Mouse (Mus musculus) brain, embryonic 18.5 days (tissue): ENCODE data around the gene Ska2.

Experiments used
- DNase-seq: peaks from one replicate; pipeline ENCODE4 v3.0.0-alpha.2; 2012; ENCODE audit warnings: low read depth, low spot score

Gene Ska2

DNA sequence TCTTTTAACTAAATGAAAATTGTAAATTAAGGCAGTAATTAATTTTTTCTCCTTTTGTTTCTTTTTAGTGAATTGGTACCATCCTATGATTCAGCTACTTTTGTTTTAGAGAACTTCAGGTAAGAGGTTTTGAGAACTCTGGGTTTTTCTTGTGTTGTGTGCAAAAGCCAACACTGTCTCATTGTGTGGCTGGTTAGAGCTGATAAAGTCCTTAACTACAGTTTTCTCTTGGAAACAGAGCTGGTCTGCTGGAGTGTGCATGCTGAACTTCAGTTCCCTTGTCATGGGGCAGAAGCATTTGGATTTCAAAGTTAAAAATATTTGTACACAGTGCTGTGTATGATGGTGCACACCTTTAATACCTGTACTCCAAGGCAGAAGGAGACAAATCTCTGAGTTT is 54.7 kb downstream of the Ska2 start:
- DNase-seq: no peak

DNA sequence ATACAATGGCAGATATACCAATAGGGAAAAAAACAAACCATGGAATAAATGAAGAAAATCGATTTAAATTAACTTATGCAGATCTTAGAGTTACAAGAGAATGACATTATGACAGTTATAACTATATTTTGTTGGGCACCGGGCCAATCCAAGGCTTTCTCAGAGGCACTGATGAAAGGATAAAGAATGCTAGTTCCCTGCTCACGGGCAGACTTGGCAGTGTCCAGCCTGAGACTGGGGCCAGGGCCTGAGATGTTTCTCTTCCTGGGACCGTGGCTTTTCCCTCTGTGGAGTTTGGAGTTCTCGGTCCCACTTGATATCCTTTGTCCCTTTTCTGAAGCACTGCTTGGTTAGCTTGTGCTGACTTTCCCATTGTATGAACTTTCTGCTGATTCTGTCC is 64.6 kb downstream of the Ska2 start:
- DNase-seq: no peak
